Mouse (Mus musculus) heart, adult 8-10 months (tissue): ENCODE data around the gene Mrpl22. TPM values are rescaled to one million over a fixed set of nuclear protein-coding genes. Genes with fewer than 3 reads are reported as not detected.
A peak's percentile ranks its signal among the peaks of the same experiment; 100 is the strongest.
"Not testable (repeated sequence)": the region's sequence is repeated elsewhere in the genome, so short reads cannot be mapped to it uniquely, and the experiment has no call there.

Experiments
- DNase-seq: peaks from one replicate; pipeline ENCODE4 v3.0.0; 2022; ENCODE audit warnings: low spot score
- total RNA-seq, 4 experiments: library from RNA; stranded (reverse); gene quantifications; 2 replicates each; pipeline ENCODE4 v1.2.4; 2022

The Mrpl22 gene
- total RNA-seq, 4 experiments from 2014 or later: 45.6 to 62.3 (median 52.4) TPM

- no peak for DNase-seq
Measured at GRCm38 (mm10) chr11:58180756-58181155, 9.3 kb downstream of the Mrpl22 start.

GRCm38 (mm10) chr11:58183579-58183978 is 12.1 kb downstream of the Mrpl22 start:
- peak; percentile 26 for DNase-seq

- no peak for DNase-seq
Measured at GRCm38 (mm10) chr11:58189675-58190074, 18.2 kb downstream of the Mrpl22 start.

GRCm38 (mm10) chr11:58193326-58193725 is 21.9 kb downstream of the Mrpl22 start:
- peak; percentile 41 for DNase-seq

GRCm38 (mm10) chr11:58193860-58194520 is 22.5 kb downstream of the Mrpl22 start:
- DNase-seq: no peak

GRCm38 (mm10) chr11:58198663-58199062 is 27.2 kb downstream of the Mrpl22 start:
- no peak for DNase-seq

- peak; percentile 89 for DNase-seq
Measured at GRCm38 (mm10) chr11:58199229-58200037, 28.0 kb downstream of the Mrpl22 start, which contains the start of the genes Igtp and Irgm2. Gene Igtp, plus strand, starts transcription at chr11:58199556. Gene Irgm2, plus strand, starts transcription at chr11:58199618.

- no peak for DNase-seq
Measured at GRCm38 (mm10) chr11:58200226-58200625, 28.8 kb downstream of the Mrpl22 start.

- DNase-seq: no peak
Measured at GRCm38 (mm10) chr11:58201052-58201451, 29.6 kb downstream of the Mrpl22 start.

GRCm38 (mm10) chr11:58210321-58210886 is 38.9 kb downstream of the Mrpl22 start:
- DNase-seq: no peak

GRCm38 (mm10) chr11:58211062-58211681 is 39.7 kb downstream of the Mrpl22 start:
- no peak for DNase-seq

- DNase-seq: no peak
Measured at GRCm38 (mm10) chr11:58211682-58212067, 40.2 kb downstream of the Mrpl22 start.

GRCm38 (mm10) chr11:58213673-58214342 is 42.3 kb downstream of the Mrpl22 start:
- DNase-seq: no peak

GRCm38 (mm10) chr11:58214391-58215048 is 43.1 kb downstream of the Mrpl22 start:
- DNase-seq: peak; percentile 94

- DNase-seq: not testable (repeated sequence)
Measured at GRCm38 (mm10) chr11:58215049-58215430, 43.6 kb downstream of the Mrpl22 start.

GRCm38 (mm10) chr11:58215814-58216213 is 44.4 kb downstream of the Mrpl22 start:
- no peak for DNase-seq

GRCm38 (mm10) chr11:58216823-58217222 is 45.4 kb downstream of the Mrpl22 start:
- no peak for DNase-seq

GRCm38 (mm10) chr11:58223751-58224150 is 52.3 kb downstream of the Mrpl22 start:
- no peak for DNase-seq

- DNase-seq: peak; percentile 53
Measured at GRCm38 (mm10) chr11:58224313-58224712, 52.9 kb downstream of the Mrpl22 start.

GRCm38 (mm10) chr11:58224872-58225271 is 53.4 kb downstream of the Mrpl22 start:
- not testable (repeated sequence) for DNase-seq

- peak; percentile 80 for DNase-seq
Measured at GRCm38 (mm10) chr11:58225655-58226054, 54.2 kb downstream of the Mrpl22 start.
